Mouse (Mus musculus): Measurements from ENCODE around the gene Gm17482. TPM values are rescaled to one million over a fixed set of nuclear protein-coding genes. Genes with fewer than 3 reads are reported as not detected.
"Not testable (repeated sequence)": the region's sequence is repeated elsewhere in the genome, so short reads cannot be mapped to it uniquely, and the experiment has no call there.

The Gm17482 gene
- polyA plus RNA-seq, 1 experiment from 2014 or later = not detected

DNA sequence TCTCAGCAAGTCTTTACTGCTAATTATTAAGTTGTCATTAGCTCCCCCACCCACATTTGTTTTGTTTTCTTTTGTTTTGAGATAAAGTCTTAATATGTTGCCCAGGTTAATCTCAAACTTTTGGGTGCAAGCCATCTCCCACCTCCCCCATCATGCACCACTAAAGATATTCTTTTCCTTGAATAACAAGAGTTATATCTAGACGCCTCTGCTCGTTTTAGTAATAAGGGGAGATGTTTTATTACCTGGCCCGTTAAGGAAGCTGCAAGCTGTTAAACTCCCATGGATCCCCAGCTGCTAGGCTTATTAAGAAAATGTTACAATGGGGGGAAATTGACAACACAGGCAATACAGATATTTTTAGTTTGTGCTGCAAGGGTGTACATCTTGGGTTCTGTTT, 3.4 kb downstream of the Gm17482 start:
- DNase-seq (ENCODE audit: low spot score) = no peak
- WGBS = 84% methylated on average over 3 of the region's 3 CpGs
- H3K4me1 ChIP-seq = no peaks in the 10 kb centered on the region
- H3K27ac ChIP-seq (replicated peaks) = no peak overlapping the region
- H3K9me3 ChIP-seq = no peaks in the 10 kb centered on the region
- H3K27me3 ChIP-seq (replicated peaks; ENCODE audit: low read depth, poor library complexity, severe bottlenecking) = no peaks in the 10 kb centered on the region
- H3K36me3 ChIP-seq (replicated peaks) = no peaks in the 10 kb centered on the region
- no peak overlapping the region for H3K4me3 ChIP-seq

DNA sequence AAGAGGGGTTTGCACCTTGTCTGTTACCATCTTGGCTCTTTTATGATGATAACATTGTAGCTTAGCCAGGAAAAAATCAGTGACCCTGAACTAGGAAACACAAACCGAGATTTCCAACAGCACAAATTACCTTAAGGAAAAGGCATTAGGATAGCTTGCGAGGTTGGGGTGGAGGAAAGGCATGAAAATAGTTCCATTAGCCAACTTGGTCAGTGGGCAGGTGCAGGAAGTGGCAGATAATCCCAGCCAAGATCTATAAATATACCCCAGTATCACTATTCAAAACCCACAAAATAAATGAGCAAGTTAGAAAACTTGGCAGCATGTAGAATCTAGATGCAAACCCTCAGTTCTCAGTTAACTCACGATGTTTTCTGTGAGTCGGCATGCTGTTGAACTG, 4.7 kb downstream of the Gm17482 start:
- DNase-seq (ENCODE audit: low spot score) = no peak
- H3K9me3 ChIP-seq = no peaks in the 10 kb centered on the region
- WGBS = 84% methylated on average over 4 of the region's 4 CpGs

DNA sequence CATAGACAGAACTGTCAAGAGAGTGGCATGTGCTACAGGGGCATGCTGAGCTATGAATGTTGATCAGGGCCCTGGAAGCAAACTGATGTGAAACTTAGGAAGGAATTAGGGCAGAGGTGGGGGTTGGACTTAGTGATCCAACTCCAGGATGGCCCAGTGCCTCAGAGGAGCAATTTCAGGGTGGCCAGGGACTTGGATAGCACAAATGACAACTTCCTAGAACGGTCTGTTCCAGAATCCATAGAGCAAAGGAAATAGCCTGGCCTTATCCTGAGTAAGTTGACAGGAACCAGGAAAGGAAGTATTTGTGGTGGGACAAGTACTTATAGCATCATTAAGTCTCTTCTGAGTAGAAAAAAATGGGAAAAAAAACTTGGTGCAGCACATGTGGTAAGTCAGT, 5.4 kb downstream of the Gm17482 start:
- Histone ChIP-seq H3K4me3 (no peak overlapping the region), H3K27me3 (replicated peaks; ENCODE audit: low read depth, poor library complexity, severe bottlenecking) (no peaks in the 10 kb centered on the region), H3K27ac (replicated peaks) (no peak overlapping the region), H3K36me3 (replicated peaks) (no peaks in the 10 kb centered on the region), H3K9me3 (no peaks in the 10 kb centered on the region), H3K4me1 (no peaks in the 10 kb centered on the region)
- 85% methylated on average over 1 of the region's 1 CpGs for WGBS
- DNase-seq (ENCODE audit: low spot score) = no peak

More for the DNA sequence above, 4.7 kb downstream of the Gm17482 start:
- Histone ChIP-seq H3K4me3 (no peak overlapping the region), H3K27ac (replicated peaks) (no peak overlapping the region), H3K27me3 (replicated peaks; ENCODE audit: low read depth, poor library complexity, severe bottlenecking) (no peaks in the 10 kb centered on the region), H3K36me3 (replicated peaks) (no peaks in the 10 kb centered on the region), H3K4me1 (no peaks in the 10 kb centered on the region)

- 87% methylated on average over 9 of the region's 9 CpGs for WGBS
Observed at GRCm38 (mm10) chr6:115238031-115239027, 11.2 kb downstream of the Gm17482 start.

GRCm38 (mm10) chr6:115239335-115239734, 12.2 kb downstream of the Gm17482 start:
- no peaks in the 10 kb centered on the region for H3K9me3 ChIP-seq
- DNase-seq (ENCODE audit: low spot score) = no peak
- no peaks in the 10 kb centered on the region for H3K4me1 ChIP-seq
- H3K27ac ChIP-seq (replicated peaks) = no peak overlapping the region
- H3K4me3 ChIP-seq = no peak overlapping the region
- no peaks in the 10 kb centered on the region for H3K36me3 ChIP-seq (replicated peaks)
- 89% methylated on average over 7 of the region's 7 CpGs for WGBS
- no peaks in the 10 kb centered on the region; the same call in 1 of the 2 replicates for H3K27me3 ChIP-seq (replicated peaks; ENCODE audit: low read depth, poor library complexity, severe bottlenecking)

More at GRCm38 (mm10) chr6:115238031-115239027, 11.2 kb downstream of the Gm17482 start:
- H3K4me3 ChIP-seq = no peak overlapping the region
- H3K27me3 ChIP-seq (replicated peaks; ENCODE audit: low read depth, poor library complexity, severe bottlenecking) = no peaks in the 10 kb centered on the region; the same call in 1 of the 2 replicates
- no peak overlapping the region for H3K27ac ChIP-seq (replicated peaks)
- H3K36me3 ChIP-seq (replicated peaks) = no peaks in the 10 kb centered on the region
- no peak for DNase-seq (ENCODE audit: low spot score)
- no peaks in the 10 kb centered on the region for H3K4me1 ChIP-seq
- no peaks in the 10 kb centered on the region for H3K9me3 ChIP-seq

GRCm38 (mm10) chr6:115240431-115240830, 13.3 kb downstream of the Gm17482 start:
- not testable (repeated sequence) for DNase-seq (ENCODE audit: low spot score); H3K27me3 ChIP-seq (replicated peaks; ENCODE audit: low read depth, poor library complexity, severe bottlenecking); H3K9me3 ChIP-seq; H3K4me3 ChIP-seq; H3K4me1 ChIP-seq; H3K27ac ChIP-seq (replicated peaks); H3K36me3 ChIP-seq (replicated peaks)
- 60% methylated on average over 2 of the region's 2 CpGs for WGBS

DNA sequence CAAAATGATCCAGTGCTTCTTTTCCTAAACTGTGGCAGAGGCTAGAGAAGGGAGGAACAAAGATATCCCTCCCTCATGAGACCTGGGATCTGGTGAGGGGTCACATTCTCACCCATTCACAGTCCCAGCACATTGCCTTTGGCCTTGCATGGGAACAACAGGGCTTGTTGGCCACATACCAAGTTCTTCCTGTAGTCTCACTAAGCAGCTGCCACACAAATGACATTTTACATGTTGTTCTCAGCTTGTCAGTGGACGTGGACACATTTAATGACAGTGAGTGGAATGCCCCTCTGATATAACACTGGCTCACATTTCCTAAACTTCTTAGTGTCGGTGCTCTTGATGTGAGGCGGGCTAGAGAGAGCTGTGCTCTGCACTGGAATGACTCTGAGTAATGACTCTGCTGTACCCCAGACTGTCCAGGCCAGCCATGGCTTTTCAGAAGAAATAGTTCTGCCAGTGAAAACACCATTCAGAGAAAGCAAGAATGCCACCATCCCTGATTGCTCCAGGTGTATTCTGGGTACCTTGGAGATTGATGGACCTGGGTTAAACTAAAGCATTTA, 14.1 kb downstream of the Gm17482 start:
- H3K27ac ChIP-seq (replicated peaks) = no peak overlapping the region
- H3K27me3 ChIP-seq (replicated peaks; ENCODE audit: low read depth, poor library complexity, severe bottlenecking) = no peaks in the 10 kb centered on the region; the same call in 1 of the 2 replicates
- 85% methylated on average over 3 of the region's 3 CpGs for WGBS
- no peak overlapping the region for H3K4me3 ChIP-seq
- no peaks in the 10 kb centered on the region for H3K4me1 ChIP-seq
- no peaks in the 10 kb centered on the region for H3K9me3 ChIP-seq
- no peaks in the 10 kb centered on the region for H3K36me3 ChIP-seq (replicated peaks)
- no peak for DNase-seq (ENCODE audit: low spot score)

- H3K4me3 ChIP-seq = no peak overlapping the region
- no peaks in the 10 kb centered on the region for H3K36me3 ChIP-seq (replicated peaks)
- H3K4me1 ChIP-seq = no peaks in the 10 kb centered on the region
- DNase-seq (ENCODE audit: low spot score) = no peak
- no peak overlapping the region for H3K27ac ChIP-seq (replicated peaks)
- no peaks in the 10 kb centered on the region for H3K9me3 ChIP-seq
- WGBS = 90% methylated on average over 3 of the region's 3 CpGs
- no peaks in the 10 kb centered on the region; the same call in 1 of the 2 replicates for H3K27me3 ChIP-seq (replicated peaks; ENCODE audit: low read depth, poor library complexity, severe bottlenecking)
Observed at GRCm38 (mm10) chr6:115241939-115242338, 14.8 kb downstream of the Gm17482 start.

GRCm38 (mm10) chr6:115244222-115244621, 17.1 kb downstream of the Gm17482 start:
- H3K9me3 ChIP-seq = no peaks in the 10 kb centered on the region
- 80% methylated on average over 2 of the region's 2 CpGs for WGBS
- H3K4me1 ChIP-seq = no peaks in the 10 kb centered on the region
- H3K4me3 ChIP-seq = no peak overlapping the region
- no peaks in the 10 kb centered on the region; the same call in 1 of the 2 replicates for H3K27me3 ChIP-seq (replicated peaks; ENCODE audit: low read depth, poor library complexity, severe bottlenecking)
- DNase-seq (ENCODE audit: low spot score) = no peak
- H3K27ac ChIP-seq (replicated peaks) = no peak overlapping the region
- no peaks in the 10 kb centered on the region for H3K36me3 ChIP-seq (replicated peaks)

DNA sequence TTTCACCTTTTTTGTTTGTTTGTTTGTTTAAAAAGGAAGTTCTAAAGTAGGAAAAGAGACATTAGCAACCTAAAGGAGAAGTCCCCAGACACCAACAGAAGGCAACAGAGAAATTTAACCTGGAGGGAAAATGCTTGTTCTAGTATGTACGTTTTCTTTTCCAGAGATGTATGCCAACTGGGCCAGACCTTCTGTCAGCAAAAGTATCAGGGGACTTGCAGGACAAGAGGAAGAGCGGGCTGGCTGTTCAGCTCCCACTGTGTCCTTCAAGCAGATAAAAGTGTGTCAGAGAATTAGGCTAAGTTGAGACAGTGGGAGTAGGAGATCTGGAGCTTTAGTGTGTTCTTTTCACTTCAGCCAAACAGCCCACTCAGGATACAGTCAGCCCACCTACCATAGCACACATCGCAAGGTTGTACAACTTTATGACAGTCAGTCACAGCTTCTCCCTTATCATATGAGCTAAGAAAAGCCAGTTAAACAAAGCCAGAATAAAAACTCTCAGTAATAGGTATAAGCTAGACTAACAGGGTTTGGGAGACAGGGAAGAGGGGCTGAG, 18.4 kb downstream of the Gm17482 start:
- H3K4me1 ChIP-seq = no peaks in the 10 kb centered on the region

DNA sequence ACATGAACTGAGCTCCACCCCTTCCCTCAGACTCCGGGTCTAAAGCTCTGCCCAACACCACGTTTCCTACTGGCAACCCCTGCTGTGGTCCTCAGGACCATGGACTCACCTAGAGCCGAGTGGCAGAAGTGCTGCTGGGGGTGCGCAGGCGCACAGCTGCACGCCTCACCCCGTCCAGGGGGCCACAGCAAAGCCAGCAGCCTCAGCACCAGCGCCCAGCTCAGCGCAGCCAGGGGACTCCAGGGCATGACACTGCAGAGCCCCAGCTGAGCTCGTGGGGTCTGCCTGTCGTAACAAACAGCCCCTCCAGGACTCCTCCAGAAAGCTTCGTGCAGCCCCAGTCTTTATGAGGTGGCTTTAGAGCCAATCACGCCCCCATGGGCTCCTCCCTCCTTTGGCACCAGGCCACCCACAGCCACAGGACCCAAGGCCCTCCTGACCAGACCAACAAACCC, 24.4 kb downstream of the Gm17482 start:
- no peak overlapping the region for H3K27ac ChIP-seq (replicated peaks)
- 6% methylated on average over 13 of the region's 13 CpGs for WGBS
- no peaks in the 10 kb centered on the region for H3K36me3 ChIP-seq (replicated peaks)
- H3K9me3 ChIP-seq = no peaks in the 10 kb centered on the region
- H3K4me3 ChIP-seq = peak overlapping the region; percentile 42
- H3K27me3 ChIP-seq (replicated peaks; ENCODE audit: low read depth, poor library complexity, severe bottlenecking) = peaks cover 19% of the 10 kb centered on the region; the same call in 1 of the 2 replicates
- DNase-seq (ENCODE audit: low spot score) = peak; percentile 32
- H3K4me1 ChIP-seq = peaks cover 13% of the 10 kb centered on the region

More for the DNA sequence above, 18.4 kb downstream of the Gm17482 start:
- no peaks in the 10 kb centered on the region for H3K9me3 ChIP-seq
- H3K4me3 ChIP-seq = no peak overlapping the region
- no peaks in the 10 kb centered on the region for H3K36me3 ChIP-seq (replicated peaks)
- peaks cover 7% of the 10 kb centered on the region; the same call in 1 of the 2 replicates for H3K27me3 ChIP-seq (replicated peaks; ENCODE audit: low read depth, poor library complexity, severe bottlenecking)
- DNase-seq (ENCODE audit: low spot score) = no peak
- 83% methylated on average over 3 of the region's 3 CpGs for WGBS
- H3K27ac ChIP-seq (replicated peaks) = no peak overlapping the region

GRCm38 (mm10) chr6:115252099-115252873, 25.1 kb downstream of the Gm17482 start, which contains the start of gene Timp4:
Gene Timp4, minus strand, starts transcription at chr6:115252205.
- H3K27ac ChIP-seq (replicated peaks) = no peak within 1 kb of the TSS
- WGBS = 26% methylated on average over 8 of the region's 10 CpGs
- peaks cover 13% of the 10 kb centered on the region for H3K4me1 ChIP-seq
- DNase-seq (ENCODE audit: low spot score) = no peak
- H3K36me3 ChIP-seq (replicated peaks) = no peaks in the 10 kb centered on the region
- peaks cover 19% of the 10 kb centered on the region; the same call in 1 of the 2 replicates for H3K27me3 ChIP-seq (replicated peaks; ENCODE audit: low read depth, poor library complexity, severe bottlenecking)
- peak within 1 kb of the TSS; percentile 42 for H3K4me3 ChIP-seq
- no peaks in the 10 kb centered on the region for H3K9me3 ChIP-seq
